Mouse (Mus musculus): Measurements from ENCODE around the gene Kdm4d. TPM values are rescaled to one million over a fixed set of nuclear protein-coding genes. Genes with fewer than 3 reads are reported as not detected.
"Not testable (repeated sequence)": the region's sequence is repeated elsewhere in the genome, so short reads cannot be mapped to it uniquely, and the experiment has no call there.

The Kdm4d gene
- polyA plus RNA-seq, 1 experiment from 2014 or later, result 0.19 TPM

GRCm38 (mm10) chr9:14518105-14518504, 17.8 kb upstream of the Kdm4d start:
- DNase-seq (ENCODE audit: low spot score), result no peak
- H3K9me3 ChIP-seq (ENCODE audit: low read length), result no peaks in the 10 kb centered on the region
- no peak overlapping the region for H3K27ac ChIP-seq (ENCODE audit: low read length)
- WGBS, result 85% methylated on average over 3 of the region's 3 CpGs
- no peak overlapping the region for H3K9ac ChIP-seq (replicated peaks; ENCODE audit: low read depth)
- peaks cover 5% of the 10 kb centered on the region; the same call in 1 of the 2 replicates for H3K4me1 ChIP-seq (ENCODE audit: insufficient read depth, low read depth, low read length)
- no peaks in the 10 kb centered on the region for H3K27me3 ChIP-seq (replicated peaks; ENCODE audit: insufficient read depth, low read length)
- no peaks in the 10 kb centered on the region for H3K36me3 ChIP-seq (ENCODE audit: insufficient read depth, low read length)
- ATAC-seq, result no peak
- H3K4me3 ChIP-seq (ENCODE audit: low read depth, low read length), result no peak overlapping the region
- TF ChIP-seq CTCF (IDR thresholded peaks at IDR 0.05) (no peak), EP300 (IDR thresholded peaks at IDR 0.05) (no peak)
- no peak overlapping the region for H3K4me2 ChIP-seq (replicated peaks; ENCODE audit: low read depth, low read length)

DNA sequence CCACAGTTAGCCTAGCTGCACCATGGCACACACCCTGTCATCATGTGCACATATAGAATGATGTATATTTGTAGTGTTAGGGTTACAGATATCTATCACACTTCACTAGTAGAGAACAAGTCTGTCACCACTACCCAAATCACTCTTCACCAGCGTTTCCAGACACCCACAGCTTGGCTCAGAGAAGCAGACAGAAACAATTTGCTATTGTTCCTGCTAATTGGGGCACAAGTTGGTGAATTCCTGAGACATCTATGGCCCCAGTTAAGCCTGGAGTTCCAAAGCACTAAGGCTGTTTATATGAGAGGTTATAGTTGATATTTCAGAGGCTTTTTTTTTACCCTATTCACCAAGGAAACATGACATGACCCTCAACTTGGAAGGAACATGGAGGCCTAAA, 17.0 kb upstream of the Kdm4d start:
- TF ChIP-seq CTCF (IDR thresholded peaks at IDR 0.05) (no peak), EP300 (IDR thresholded peaks at IDR 0.05) (no peak)
- H3K9me3 ChIP-seq (ENCODE audit: low read length), result no peaks in the 10 kb centered on the region
- no peaks in the 10 kb centered on the region for H3K36me3 ChIP-seq (ENCODE audit: insufficient read depth, low read length)
- no peaks in the 10 kb centered on the region for H3K27me3 ChIP-seq (replicated peaks; ENCODE audit: insufficient read depth, low read length)
- WGBS, result 52% methylated on average over 1 of the region's 1 CpGs
- H3K4me1 ChIP-seq (ENCODE audit: insufficient read depth, low read depth, low read length), result peaks cover 5% of the 10 kb centered on the region; the same call in 1 of the 2 replicates
- no peak overlapping the region for H3K4me2 ChIP-seq (replicated peaks; ENCODE audit: low read depth, low read length)
- H3K27ac ChIP-seq (ENCODE audit: low read length), result no peak overlapping the region
- H3K4me3 ChIP-seq (ENCODE audit: low read depth, low read length), result no peak overlapping the region
- H3K9ac ChIP-seq (replicated peaks; ENCODE audit: low read depth), result no peak overlapping the region
- ATAC-seq, result no peak
- no peak for DNase-seq (ENCODE audit: low spot score)

- ATAC-seq (peak; percentile 55), DNase-seq (ENCODE audit: low spot score) (peak; percentile 74)
- Histone ChIP-seq H3K4me1 (ENCODE audit: insufficient read depth, low read depth, low read length) (no peaks in the 10 kb centered on the region), H3K36me3 (ENCODE audit: insufficient read depth, low read length) (peaks cover 24% of the 10 kb centered on the region), H3K4me3 (ENCODE audit: low read depth, low read length) (no peak overlapping the region), H3K9ac (replicated peaks; ENCODE audit: low read depth) (no peak overlapping the region), H3K4me2 (replicated peaks; ENCODE audit: low read depth, low read length) (no peak overlapping the region), H3K9me3 (ENCODE audit: low read length) (no peaks in the 10 kb centered on the region), H3K27me3 (replicated peaks; ENCODE audit: insufficient read depth, low read length) (no peaks in the 10 kb centered on the region), H3K27ac (ENCODE audit: low read length) (no peak overlapping the region)
- peak; percentile 83 for TF ChIP-seq CTCF (IDR thresholded peaks at IDR 0.05)
- no peak for TF ChIP-seq EP300 (IDR thresholded peaks at IDR 0.05)
- 72% methylated on average over 9 of the region's 9 CpGs for WGBS
Measured at GRCm38 (mm10) chr9:14512633-14513445, 12.6 kb upstream of the Kdm4d start.

DNA sequence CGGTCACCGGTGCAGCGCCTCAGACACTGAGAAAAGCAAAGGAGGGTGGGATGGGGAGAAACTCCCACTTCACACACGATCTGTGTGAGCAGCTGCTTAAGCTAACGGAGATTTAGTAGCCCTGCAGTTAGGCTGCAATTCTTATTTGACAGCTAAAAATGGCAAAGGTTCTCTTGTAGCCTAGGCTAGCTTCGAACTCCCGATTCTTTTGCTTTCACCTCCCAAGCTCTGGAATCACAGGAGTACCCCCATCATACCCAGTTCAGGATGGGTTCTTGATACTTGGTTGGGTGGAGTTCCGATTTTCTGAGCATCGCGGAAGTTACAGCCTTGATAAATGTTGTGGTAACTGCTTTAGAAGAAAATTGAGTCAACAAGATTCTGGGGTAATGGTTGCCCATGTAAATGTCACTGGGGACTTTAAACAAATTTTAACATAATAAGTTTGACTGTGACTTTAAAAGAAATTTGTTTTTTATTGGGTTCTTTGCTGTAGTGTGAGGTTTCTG, 688 bp upstream of the Kdm4d start:
- DNase-seq (ENCODE audit: low spot score) (peak; percentile 6), ATAC-seq (no peak)
- Histone ChIP-seq H3K27ac (ENCODE audit: low read length) (peak overlapping the region; percentile 68), H3K4me3 (ENCODE audit: low read depth, low read length) (peak overlapping the region; percentile 81), H3K36me3 (ENCODE audit: insufficient read depth, low read length) (peaks cover 24% of the 10 kb centered on the region), H3K4me1 (ENCODE audit: insufficient read depth, low read depth, low read length) (no peaks in the 10 kb centered on the region), H3K9ac (replicated peaks; ENCODE audit: low read depth) (peak overlapping the region; percentile 84), H3K27me3 (replicated peaks; ENCODE audit: insufficient read depth, low read length) (no peaks in the 10 kb centered on the region), H3K4me2 (replicated peaks; ENCODE audit: low read depth, low read length) (peak overlapping the region; percentile 59), H3K9me3 (ENCODE audit: low read length) (no peaks in the 10 kb centered on the region)
- WGBS, result 1% methylated on average over 10 of the region's 10 CpGs
- TF ChIP-seq EP300 (IDR thresholded peaks at IDR 0.05) (no peak), CTCF (IDR thresholded peaks at IDR 0.05) (no peak)

- WGBS, result 75% methylated on average over 4 of the region's 4 CpGs
- ATAC-seq, result no peak
- no peak overlapping the region for H3K4me2 ChIP-seq (replicated peaks; ENCODE audit: low read depth, low read length)
- no peak overlapping the region for H3K27ac ChIP-seq (ENCODE audit: low read length)
- no peak overlapping the region for H3K9ac ChIP-seq (replicated peaks; ENCODE audit: low read depth)
- H3K4me1 ChIP-seq (ENCODE audit: insufficient read depth, low read depth, low read length), result no peaks in the 10 kb centered on the region
- H3K4me3 ChIP-seq (ENCODE audit: low read depth, low read length), result peak overlapping the region; percentile 81; the same call in 1 of the 2 replicates
- no peak for DNase-seq (ENCODE audit: low spot score)
- no peaks in the 10 kb centered on the region for H3K27me3 ChIP-seq (replicated peaks; ENCODE audit: insufficient read depth, low read length)
- TF ChIP-seq CTCF (IDR thresholded peaks at IDR 0.05) (no peak), EP300 (IDR thresholded peaks at IDR 0.05) (no peak)
- no peaks in the 10 kb centered on the region for H3K9me3 ChIP-seq (ENCODE audit: low read length)
- H3K36me3 ChIP-seq (ENCODE audit: insufficient read depth, low read length), result peaks cover 7% of the 10 kb centered on the region
Measured at GRCm38 (mm10) chr9:14498896-14499705, 1.2 kb downstream of the Kdm4d start.

DNA sequence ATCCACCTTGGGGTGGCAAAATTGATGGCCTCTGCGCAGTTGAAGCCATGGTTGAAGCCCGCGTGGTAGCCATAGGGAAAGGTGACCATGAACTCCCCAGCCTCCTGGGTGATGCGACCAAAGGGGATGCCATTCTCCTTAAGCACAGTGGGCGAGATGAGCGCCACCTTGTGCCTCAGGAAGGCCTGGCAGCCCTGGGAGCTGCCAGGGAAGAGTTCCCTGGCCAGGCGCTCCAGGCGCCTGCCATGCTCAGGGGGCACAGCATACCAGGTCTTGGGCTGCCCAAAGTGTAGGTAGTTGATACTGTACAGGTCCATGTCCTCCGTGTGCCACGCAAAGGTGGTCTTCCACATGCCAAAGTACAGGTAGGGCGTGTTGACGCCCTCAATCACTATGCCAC, 36.6 kb downstream of the Kdm4d start:
- H3K4me3 ChIP-seq (ENCODE audit: low read depth, low read length); H3K9me3 ChIP-seq (ENCODE audit: low read length); H3K27ac ChIP-seq (ENCODE audit: low read length); H3K4me1 ChIP-seq (ENCODE audit: insufficient read depth, low read depth, low read length); ATAC-seq; H3K9ac ChIP-seq (replicated peaks; ENCODE audit: low read depth); H3K36me3 ChIP-seq (ENCODE audit: insufficient read depth, low read length); H3K27me3 ChIP-seq (replicated peaks; ENCODE audit: insufficient read depth, low read length); DNase-seq (ENCODE audit: low spot score); H3K4me2 ChIP-seq (replicated peaks; ENCODE audit: low read depth, low read length): not testable (repeated sequence)
- WGBS, result 80% methylated on average over 12 of the region's 12 CpGs

- H3K4me1 ChIP-seq (ENCODE audit: insufficient read depth, low read depth, low read length); H3K27ac ChIP-seq (ENCODE audit: low read length); ATAC-seq; H3K4me3 ChIP-seq (ENCODE audit: low read depth, low read length); H3K36me3 ChIP-seq (ENCODE audit: insufficient read depth, low read length); H3K9ac ChIP-seq (replicated peaks; ENCODE audit: low read depth); H3K4me2 ChIP-seq (replicated peaks; ENCODE audit: low read depth, low read length); DNase-seq (ENCODE audit: low spot score); H3K9me3 ChIP-seq (ENCODE audit: low read length); H3K27me3 ChIP-seq (replicated peaks; ENCODE audit: insufficient read depth, low read length): not testable (repeated sequence)
- 58% methylated on average over 1 of the region's 1 CpGs for WGBS
Measured at GRCm38 (mm10) chr9:14462536-14462935, 37.7 kb downstream of the Kdm4d start.
